Mouse (Mus musculus): Measurements from ENCODE around the gene Xbp1.
A peak's percentile ranks its signal among the peaks of the same experiment; 100 is the strongest.
"Not testable (repeated sequence)": the region's sequence is repeated elsewhere in the genome, so short reads cannot be mapped to it uniquely, and the experiment has no call there.

The Xbp1 gene

GRCm38 (mm10) chr11:5520412-5521265 is at the start of gene Xbp1:
Gene Xbp1, plus strand, starts transcription at chr11:5520659.
- peak; percentile 98 to 99 for DNase-seq

DNA sequence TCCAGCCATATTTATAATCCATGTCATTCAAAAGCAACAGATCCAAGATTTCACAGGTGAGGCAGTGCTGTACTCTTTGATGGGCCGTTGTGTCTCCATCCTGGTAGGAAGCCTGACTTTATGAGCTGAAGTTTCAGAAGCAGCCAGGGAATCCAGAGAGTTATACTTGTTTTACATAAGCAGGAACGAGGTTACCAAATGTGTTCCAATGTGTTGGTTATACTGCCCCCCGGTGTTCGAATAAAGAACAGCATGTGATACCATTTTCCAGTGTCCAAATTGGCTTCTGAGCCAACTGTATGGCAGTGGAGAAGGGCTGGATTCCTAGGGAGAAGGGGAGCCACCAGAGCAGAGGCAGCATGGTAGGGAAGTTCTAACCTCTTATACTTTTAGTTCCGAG is 46.3 kb upstream of the Xbp1 start:
- peak; percentile 67 to 71 for DNase-seq

DNA sequence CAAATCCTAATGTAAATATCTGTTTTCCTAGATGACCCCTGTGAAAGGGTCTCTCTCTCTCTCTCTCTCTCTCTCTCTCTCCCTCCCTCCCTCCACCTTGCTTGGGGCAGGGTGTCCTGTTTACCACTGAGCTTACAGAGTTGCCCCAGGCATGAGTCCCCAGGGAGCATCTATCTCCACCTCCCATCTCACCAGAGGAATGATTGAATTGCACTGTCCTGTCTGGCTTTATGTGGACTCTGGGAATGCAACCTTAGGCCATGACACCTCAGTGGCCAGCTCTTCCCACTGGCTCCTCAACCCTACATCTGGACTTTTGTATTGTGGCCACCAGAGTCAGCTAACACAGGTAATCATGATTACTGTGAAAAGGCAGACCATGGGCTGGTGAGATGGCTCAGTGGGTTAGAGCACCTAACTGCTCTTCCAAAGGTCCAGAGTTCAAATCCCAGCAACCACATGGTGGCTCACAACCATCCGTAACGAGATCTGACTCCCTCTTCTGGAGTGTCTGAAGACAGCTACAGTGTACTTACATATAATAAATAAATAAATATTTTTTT is 44.8 kb upstream of the Xbp1 start:
- DNase-seq, result not testable (repeated sequence)

- no peak for DNase-seq
These were observed 43.7 kb upstream of the Xbp1 start for GRCm38 (mm10) chr11:5476806-5477205.

DNA sequence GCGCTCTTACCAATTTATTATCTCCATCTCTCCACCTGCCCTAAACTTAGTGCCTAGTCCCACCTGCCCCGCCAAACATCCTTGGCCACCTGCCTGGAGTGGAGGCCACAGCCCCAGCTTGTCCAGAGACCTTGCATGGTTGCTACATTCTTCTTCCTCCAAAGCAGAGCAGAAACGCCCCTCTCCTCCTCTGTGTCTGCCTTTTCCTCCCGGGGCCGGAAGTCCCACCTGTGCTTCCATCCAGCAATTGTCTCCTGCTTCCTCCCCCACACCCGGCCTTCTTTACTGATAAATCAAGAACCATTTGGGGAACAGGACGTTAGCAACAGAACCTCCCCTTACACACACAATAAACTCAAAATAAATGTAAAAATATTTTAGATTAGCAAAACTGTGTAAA is 42.3 kb upstream of the Xbp1 start:
- DNase-seq, result no peak

- DNase-seq, result no peak
These were observed 41.6 kb upstream of the Xbp1 start for GRCm38 (mm10) chr11:5478831-5479230.

DNA sequence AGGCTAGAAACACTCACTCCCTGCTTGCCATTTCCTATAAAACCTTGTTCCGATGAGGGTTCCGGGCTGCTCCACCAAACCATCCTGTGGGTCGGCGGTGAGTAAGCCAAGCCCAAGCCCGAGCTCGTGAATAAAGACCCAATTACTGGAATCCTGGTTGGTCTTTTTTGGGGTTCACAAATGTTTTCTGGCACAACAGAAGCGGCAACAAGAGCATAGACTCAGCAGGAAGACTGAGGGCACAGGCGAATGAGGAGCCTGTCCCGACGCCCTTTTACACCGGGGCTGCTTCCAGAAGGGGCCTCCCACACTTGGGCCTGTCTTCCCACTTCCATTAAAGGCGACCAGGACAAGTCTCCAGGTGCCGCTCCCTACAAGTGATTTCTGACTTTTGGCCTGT is 37.9 kb upstream of the Xbp1 start:
- DNase-seq, result no peak

- peak; percentile 91 to 92 for DNase-seq
These were observed 35.1 kb upstream of the Xbp1 start for GRCm38 (mm10) chr11:5485193-5486011.

- DNase-seq, result not testable (repeated sequence)
These were observed 31.0 kb upstream of the Xbp1 start for GRCm38 (mm10) chr11:5489433-5489832.

GRCm38 (mm10) chr11:5490989-5491656 is 29.3 kb upstream of the Xbp1 start:
- DNase-seq, result no peak

DNA sequence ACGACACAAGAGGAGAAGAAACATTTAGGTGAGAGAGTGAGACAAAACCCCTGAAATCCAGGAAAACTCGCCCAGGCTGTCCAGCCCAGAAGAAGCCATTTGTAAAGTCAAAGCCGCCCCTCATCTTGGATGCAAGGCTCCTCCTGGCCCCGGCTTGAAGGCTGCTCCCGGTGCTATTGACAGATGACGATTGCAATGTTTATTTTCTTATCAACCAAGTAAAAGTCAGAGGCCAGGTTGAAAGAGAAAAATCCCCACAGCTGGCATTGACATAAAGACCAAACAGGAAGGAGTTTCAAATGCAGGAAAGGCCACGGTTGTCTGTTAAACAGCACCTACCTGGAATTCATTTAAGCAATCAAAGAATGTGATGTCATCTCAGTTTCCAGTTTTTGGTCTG is 28.5 kb upstream of the Xbp1 start:
- no peak for DNase-seq

DNA sequence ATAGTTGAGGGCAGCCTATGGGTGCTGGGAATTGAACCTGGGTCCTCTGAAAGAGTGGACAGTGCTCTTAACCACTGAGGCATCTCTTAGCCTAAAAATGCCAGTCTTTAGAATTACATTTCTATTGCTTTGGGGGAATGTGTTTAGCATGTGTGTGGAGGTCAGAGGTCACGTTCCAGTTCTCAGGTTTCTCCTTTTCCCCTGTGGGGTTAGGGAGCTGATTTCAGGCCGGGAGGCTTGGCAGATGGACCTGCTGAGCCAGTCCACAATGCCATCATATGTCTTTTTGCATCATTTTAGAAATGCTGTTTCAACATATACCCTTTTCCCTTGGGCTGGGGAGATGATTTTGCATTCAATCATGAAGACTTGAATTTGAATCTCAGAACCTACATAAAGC is 26.6 kb upstream of the Xbp1 start:
- no peak for DNase-seq

GRCm38 (mm10) chr11:5495286-5495832 is 25.1 kb upstream of the Xbp1 start:
- DNase-seq, result no peak

GRCm38 (mm10) chr11:5495906-5496305 is 24.6 kb upstream of the Xbp1 start:
- no peak for DNase-seq

DNA sequence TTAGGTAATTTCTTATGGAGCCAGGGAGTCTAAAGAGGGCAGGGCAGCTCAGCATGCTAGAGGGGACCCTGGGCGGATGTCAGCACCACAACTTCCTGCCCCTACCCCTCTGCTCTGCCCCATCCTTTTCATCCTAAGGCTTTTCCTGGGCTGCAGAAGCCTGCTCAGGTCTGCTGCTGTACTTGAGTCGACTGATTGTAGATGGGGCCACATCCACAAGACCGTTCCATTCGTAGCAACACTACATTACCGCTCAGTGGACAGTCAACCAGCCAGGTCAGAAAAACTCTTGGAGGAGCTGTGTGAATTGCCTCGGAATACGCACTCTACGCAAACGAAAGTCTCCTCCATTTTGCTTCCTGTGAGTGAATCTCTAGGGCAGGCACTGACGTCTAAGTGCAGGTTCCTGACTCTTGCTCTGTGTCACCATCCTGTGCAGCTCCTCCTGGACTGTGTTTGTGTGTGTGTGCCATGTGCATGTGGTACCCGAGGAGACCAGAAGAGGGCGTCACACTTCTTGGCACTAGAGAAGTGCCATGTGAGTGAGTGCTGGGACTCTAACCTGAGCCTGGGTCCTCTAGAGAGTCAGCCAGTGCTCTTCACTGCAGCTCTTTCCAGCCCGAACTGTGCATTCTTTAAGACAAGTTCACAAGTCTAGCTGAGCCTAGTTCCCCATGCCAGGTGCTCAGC is 23.8 kb upstream of the Xbp1 start:
- no peak for DNase-seq

GRCm38 (mm10) chr11:5498422-5498821 is 22.0 kb upstream of the Xbp1 start:
- no peak for DNase-seq

GRCm38 (mm10) chr11:5498931-5499661 is 21.4 kb upstream of the Xbp1 start:
- peak; percentile 20 to 46 for DNase-seq

- DNase-seq, result no peak
These were observed 20.4 kb upstream of the Xbp1 start for GRCm38 (mm10) chr11:5499961-5500644.

DNA sequence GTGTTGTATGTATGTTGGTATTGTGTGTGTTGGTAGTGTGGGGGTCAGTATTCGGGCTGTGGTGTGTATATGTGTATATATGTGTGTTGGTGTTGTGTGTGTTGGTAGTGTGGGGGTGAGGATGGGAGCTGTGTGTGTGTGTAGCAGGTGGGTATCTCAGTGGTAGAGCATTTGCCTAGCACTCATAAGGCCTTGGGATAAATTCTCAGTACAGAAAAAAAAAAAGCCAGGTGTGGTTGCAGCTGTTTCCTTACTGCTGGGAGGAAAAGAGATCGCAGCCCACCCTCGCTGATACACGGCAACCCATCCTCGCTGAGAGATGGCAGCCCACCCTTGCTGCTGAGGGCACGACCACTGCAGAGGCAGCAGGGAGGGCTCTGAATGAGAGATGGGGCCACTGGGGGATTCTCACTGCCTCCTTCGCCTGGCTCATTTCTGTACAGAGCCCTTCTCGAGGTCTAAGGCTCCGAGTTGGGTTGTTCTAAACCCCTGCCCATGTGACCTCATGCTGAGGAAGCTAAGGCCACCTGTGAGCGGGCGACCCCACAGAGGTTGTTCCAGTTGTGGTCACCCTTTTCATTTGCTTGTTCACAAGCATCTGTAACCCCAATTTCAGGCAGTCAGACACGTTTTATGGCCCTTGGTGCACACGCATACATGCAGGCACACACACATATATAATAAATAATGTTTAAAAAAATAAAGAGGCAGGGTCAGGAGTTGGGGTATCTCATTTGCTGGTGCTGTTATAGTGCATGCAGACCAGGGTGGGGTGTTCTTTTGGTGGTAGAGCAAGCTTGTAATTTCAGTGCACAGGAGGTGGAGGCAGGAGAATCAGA is 19.3 kb upstream of the Xbp1 start:
- no peak for DNase-seq

Data from kidney, postnatal 4 days (tissue).